ENCODE assay signal across 12 mouse cellular contexts in the genomic region with DNA sequence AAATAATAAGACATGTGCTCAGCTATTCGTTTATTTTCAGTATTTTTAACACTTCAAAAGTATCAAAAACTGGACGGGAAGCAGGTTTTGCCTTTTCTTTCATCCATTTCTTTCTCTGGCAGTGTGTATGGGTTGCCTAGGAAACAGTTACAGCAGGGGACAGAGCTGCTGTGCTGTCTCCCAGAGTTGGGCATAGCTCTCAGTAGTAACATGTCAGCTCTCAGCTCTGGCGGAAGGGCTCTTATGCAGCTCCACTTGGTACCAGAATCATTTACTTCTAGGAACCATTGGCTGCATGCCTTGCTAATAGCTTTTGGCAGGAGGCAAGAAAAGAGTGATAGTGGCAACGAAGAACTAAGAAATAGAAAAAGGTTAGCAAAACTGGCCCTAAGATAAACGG.
DNase-seq lines count a peak whose midpoint lies in the region; ATAC-seq lines count a peak whose summit lies in the region.
"Had no signal": no experiment of that assay in that cellular context is flagged by ENCODE, and none has a peak within 500 bp of the region (broad histone marks: within the 10 kb centered on the region; RNA-seq: fewer than 3 reads in every experiment).

No protein-coding gene starts in this region.

- peak; percentile 9 for DNase-seq in adrenal gland, adult 2 months
- DNase-seq in adrenal gland, adult 8-10 months: no peak
- DNase-seq in left cerebral cortex, adult 18-20 months (ENCODE audit: low spot score in 2 of 2): peak; percentile 6 to 31
- DNase-seq in left cerebral cortex, adult 11 months (ENCODE audit: low spot score): no peak
- DNase-seq in layer of hippocampus, adult 9-10 months (ENCODE audit: low spot score): peak; percentile 17
- no peak for DNase-seq in thymus, postnatal 0 days (ENCODE audit: low spot score)
- DNase-seq in cerebellum, postnatal 25 days: no peak
- DNase-seq: adrenal gland, postnatal 25 days; liver, postnatal 0 days had no signal

- peak; percentile 90 for ATAC-seq in neural tube, embryonic 15.5 days (ENCODE audit: low FRiP score)
- ATAC-seq: liver, postnatal 0 days had no signal

- 0 out of 2 replicates have a peak overlapping the region, but pooled peaks have one; percentile 4 for H3K27ac ChIP-seq in neural tube, embryonic 15.5 days (replicated peaks)
- H3K27ac ChIP-seq: neural tube, embryonic 13.5 days had no signal

- H3K36me3 ChIP-seq in neural tube, embryonic 15.5 days: no peaks in the 10 kb centered on the region
- H3K36me3 ChIP-seq: G1E; neural tube, embryonic 13.5 days had no signal

- no peaks in the 10 kb centered on the region for H3K27me3 ChIP-seq in neural tube, embryonic 15.5 days (replicated peaks)
- H3K27me3 ChIP-seq: neural tube, embryonic 13.5 days had no signal

- 49% methylated on average over 5 of the region's 5 CpGs for WGBS in neural tube, embryonic 15.5 days

- H3K9ac ChIP-seq in neural tube, embryonic 15.5 days (replicated peaks): no peak overlapping the region
- H3K9ac ChIP-seq: liver, postnatal 0 days; neural tube, embryonic 13.5 days had no signal

- H3K4me2 ChIP-seq in neural tube, embryonic 15.5 days: no peak overlapping the region
- H3K4me2 ChIP-seq: neural tube, embryonic 13.5 days had no signal

- H3K9me3 ChIP-seq in neural tube, embryonic 15.5 days (replicated peaks): no peaks in the 10 kb centered on the region
- H3K9me3 ChIP-seq: G1E; neural tube, embryonic 13.5 days had no signal

- H3K4me1 ChIP-seq in neural tube, embryonic 15.5 days: peaks cover 13% of the 10 kb centered on the region

- H3K4me3 ChIP-seq in neural tube, embryonic 15.5 days (replicated peaks): no peak overlapping the region
- H3K4me3 ChIP-seq: neural tube, embryonic 13.5 days had no signal

Comparison
In these comparisons a context has a peak if more than half of its experiments do, and no peak if none do; other contexts are left out.
1. DNase-seq: peak in adrenal gland, adult 2 months (single experiment), left cerebral cortex, adult 18-20 months (2 of 2) and layer of hippocampus, adult 9-10 months (single experiment); none in adrenal gland, adult 8-10 months (single experiment), left cerebral cortex, adult 11 months (single experiment), thymus, postnatal 0 days (single experiment) and cerebellum, postnatal 25 days (0 of 2).